Mouse (Mus musculus) mesoderm, embryonic 11.5 days (tissue): ENCODE data around the gene Wnt5b.
A peak's percentile ranks its signal among the peaks of the same experiment; 100 is the strongest.

Experiments used
- DNase-seq: peaks from one replicate; pipeline ENCODE4 v3.0.0-alpha.2; 2012; ENCODE audit warnings: low read depth, low spot score

Gene Wnt5b

GRCm38 (mm10) chr6:119521931-119522391 is 22.2 kb downstream of the Wnt5b start:
- DNase-seq = no peak

- no peak for DNase-seq
Observed at GRCm38 (mm10) chr6:119521482-119521900, 22.7 kb downstream of the Wnt5b start.

GRCm38 (mm10) chr6:119520731-119521130 is 23.4 kb downstream of the Wnt5b start:
- no peak for DNase-seq

- no peak for DNase-seq
Observed at GRCm38 (mm10) chr6:119514085-119514484, 30.1 kb downstream of the Wnt5b start.

- no peak for DNase-seq
Observed at GRCm38 (mm10) chr6:119513452-119513851, 30.7 kb downstream of the Wnt5b start.

- no peak for DNase-seq
Observed at GRCm38 (mm10) chr6:119512701-119513100, 31.4 kb downstream of the Wnt5b start.

- no peak for DNase-seq
Observed at GRCm38 (mm10) chr6:119509437-119510037, 34.6 kb downstream of the Wnt5b start.

GRCm38 (mm10) chr6:119508634-119509375 is 35.3 kb downstream of the Wnt5b start:
- DNase-seq = no peak

GRCm38 (mm10) chr6:119508221-119508620 is 35.9 kb downstream of the Wnt5b start:
- DNase-seq = no peak

- no peak for DNase-seq
Observed at GRCm38 (mm10) chr6:119505525-119506225, 38.5 kb downstream of the Wnt5b start.

GRCm38 (mm10) chr6:119504756-119505155 is 39.4 kb downstream of the Wnt5b start:
- no peak for DNase-seq

- no peak for DNase-seq
Observed at GRCm38 (mm10) chr6:119502031-119502430, 42.1 kb downstream of the Wnt5b start.

- DNase-seq = no peak
Observed at GRCm38 (mm10) chr6:119500086-119500485, 44.1 kb downstream of the Wnt5b start.

- peak; percentile 56 for DNase-seq
Observed at GRCm38 (mm10) chr6:119499271-119499670, 44.9 kb downstream of the Wnt5b start.

- peak; percentile 48 for DNase-seq
Observed at GRCm38 (mm10) chr6:119492630-119493014, 51.5 kb downstream of the Wnt5b start.

GRCm38 (mm10) chr6:119491997-119492629 is 52.0 kb downstream of the Wnt5b start:
- DNase-seq = peak; percentile 38

GRCm38 (mm10) chr6:119491006-119491405 is 53.1 kb downstream of the Wnt5b start:
- DNase-seq = no peak

- DNase-seq = peak; percentile 38
Observed at GRCm38 (mm10) chr6:119490549-119490948, 53.6 kb downstream of the Wnt5b start.

- peak; percentile 82 for DNase-seq
Observed at GRCm38 (mm10) chr6:119489765-119490164, 54.4 kb downstream of the Wnt5b start.

- no peak for DNase-seq
Observed at GRCm38 (mm10) chr6:119487619-119488018, 56.5 kb downstream of the Wnt5b start.

- DNase-seq = no peak
Observed at GRCm38 (mm10) chr6:119487085-119487458, 57.1 kb downstream of the Wnt5b start.
